Mouse (Mus musculus): Measurements from ENCODE around the gene Zmiz1.

Gene Zmiz1

DNA sequence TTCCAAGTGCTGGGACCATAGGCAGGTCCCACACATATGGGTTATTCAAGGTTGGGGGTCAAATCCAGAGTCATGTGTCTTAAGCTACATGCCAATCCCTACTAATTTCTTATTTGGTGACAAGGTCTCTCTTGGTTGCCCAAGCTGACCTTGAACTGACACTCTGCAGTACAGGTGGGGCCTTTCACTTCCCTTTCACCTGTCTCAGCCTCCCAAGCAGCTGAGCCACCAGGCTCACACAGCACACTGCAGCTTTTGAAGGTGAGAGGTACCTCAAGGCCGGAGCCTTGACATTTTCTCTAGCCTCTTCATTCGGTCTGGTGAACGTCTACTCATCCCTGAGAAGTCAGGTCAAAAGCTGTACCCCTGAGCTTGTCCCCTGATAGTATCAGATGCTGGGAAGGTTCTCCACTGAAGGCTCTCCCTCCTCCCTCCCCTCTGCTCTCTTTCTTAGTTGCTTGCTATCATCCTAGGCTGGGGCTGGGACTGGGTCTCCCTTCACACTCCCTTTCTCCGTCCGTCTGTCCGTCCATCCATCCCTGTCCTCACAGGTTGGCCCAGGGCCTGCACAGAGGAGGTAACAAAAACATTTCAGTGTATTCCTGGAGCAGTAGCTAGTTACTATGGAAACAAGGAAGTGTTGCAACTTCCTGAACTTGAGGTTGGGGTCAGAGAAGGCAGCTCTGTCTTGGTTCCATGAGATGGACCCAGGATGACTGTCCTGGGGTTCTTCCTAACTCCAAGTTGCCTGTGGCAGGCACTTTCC lies 13.3 kb downstream of the Zmiz1 start:
- no peak for DNase-seq (ENCODE audit: low spot score)

DNA sequence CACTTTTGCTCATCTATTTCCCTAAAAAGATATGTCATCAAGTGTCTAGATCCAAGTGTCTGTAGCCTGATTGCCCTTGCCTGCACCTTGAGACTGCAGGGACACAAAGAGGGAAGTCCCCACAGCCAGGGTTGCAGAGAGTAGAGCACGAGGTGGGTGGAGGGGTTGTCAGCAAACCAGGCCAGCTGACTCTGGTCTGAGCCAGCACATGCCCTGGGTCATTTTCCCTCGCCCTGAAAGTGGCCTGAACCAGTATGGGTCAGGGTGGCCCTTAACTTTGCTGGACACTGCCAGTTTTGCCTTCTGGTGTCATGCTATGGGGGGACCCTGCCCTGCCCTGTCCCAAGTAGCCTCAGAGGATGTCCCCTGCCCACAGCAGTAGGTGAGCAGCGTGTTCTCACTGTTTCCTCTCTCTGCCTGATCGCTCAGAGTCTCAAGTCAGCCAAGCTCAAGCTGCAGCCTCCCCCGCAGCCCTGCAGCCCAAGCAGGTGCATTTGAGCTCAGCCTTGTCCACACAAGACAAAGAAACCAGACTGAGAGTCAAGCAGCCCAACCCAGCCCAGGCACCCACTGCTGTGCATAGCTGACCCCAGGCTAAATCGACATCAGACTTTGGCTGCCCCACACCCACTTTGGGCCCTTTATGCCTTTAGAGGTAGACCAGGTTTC lies 14.1 kb downstream of the Zmiz1 start:
- DNase-seq (ENCODE audit: low spot score): no peak

DNA sequence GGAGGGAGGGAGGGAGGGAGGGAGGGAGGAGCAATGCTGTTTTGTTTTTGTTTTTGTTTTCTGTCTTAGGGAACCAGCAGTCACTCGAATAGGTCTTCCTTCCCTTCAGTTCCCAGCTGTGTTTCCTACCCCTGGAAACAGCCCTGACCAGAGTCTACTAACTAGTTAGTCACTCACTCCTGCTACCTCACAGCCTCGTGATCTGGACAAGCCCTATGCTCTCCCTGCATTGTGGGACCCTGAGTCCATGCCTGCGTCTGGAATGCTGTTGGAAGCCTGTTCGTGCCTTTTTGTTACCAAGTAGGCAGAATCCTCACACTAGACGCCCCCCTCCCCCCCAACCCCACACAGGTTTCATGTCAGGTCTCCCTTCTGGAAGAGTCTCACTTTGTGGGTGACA lies 15.0 kb downstream of the Zmiz1 start:
- DNase-seq (ENCODE audit: low spot score): no peak

DNA sequence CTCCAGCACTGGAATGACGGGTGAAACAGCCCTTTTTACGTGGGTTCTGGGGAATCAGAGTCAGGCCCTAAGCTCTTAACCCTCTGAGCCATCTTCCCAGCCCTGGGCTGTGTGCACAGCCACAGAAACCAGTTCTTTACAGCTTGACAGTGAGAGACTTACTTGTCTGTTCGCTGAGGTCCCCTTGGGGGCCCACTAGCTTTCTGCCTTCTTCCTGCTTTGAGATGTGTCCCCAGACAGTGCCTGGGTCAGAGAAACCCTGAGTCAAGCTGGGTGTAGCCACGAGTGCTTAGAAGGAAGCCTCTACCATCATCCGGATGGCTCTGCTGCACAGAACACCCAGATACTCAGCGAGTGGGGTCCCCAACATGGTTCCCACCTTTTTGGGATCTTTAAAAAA lies 15.7 kb downstream of the Zmiz1 start:
- DNase-seq (ENCODE audit: low spot score): no peak

DNA sequence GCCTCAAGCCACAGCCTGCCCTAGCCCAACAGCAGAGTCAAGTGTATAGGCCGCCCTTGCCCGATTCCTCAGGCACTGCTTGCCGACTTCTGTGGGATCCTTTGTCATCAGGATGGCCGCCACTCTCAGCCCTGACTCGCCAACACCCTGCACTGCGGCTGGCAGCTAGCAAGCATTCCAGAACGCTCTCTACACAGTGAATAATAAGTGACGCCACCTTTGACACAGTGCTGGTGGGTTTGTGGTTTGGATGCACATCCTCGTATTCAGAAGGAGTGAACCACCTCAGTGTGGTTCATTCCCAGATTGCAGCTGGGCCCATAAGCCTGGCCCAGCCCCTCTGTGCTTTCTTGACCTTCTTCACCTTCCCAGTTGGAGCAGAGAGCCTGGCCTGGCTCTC lies 17.1 kb downstream of the Zmiz1 start:
- DNase-seq (ENCODE audit: low spot score): no peak

DNA sequence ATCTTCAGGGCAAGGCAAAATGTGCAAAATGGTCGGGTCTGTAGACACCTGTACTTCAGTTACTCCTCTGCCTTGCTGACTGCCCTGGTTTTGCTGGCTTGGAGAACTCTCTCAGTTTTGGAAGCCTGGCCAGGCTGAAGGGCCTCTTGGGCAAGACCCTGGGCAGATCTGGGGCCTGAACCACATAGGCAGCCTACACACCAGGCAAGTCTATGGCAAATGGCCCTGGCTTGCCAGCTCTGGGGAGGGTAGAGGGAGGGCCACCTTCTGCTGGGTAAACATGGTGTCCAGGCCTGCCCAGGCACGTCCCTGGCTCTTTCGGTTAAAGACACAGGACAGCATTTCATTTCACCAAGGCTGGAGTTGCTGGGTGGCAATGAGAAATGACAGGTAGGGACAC lies 17.5 kb downstream of the Zmiz1 start:
- no peak for DNase-seq (ENCODE audit: low spot score)

DNA sequence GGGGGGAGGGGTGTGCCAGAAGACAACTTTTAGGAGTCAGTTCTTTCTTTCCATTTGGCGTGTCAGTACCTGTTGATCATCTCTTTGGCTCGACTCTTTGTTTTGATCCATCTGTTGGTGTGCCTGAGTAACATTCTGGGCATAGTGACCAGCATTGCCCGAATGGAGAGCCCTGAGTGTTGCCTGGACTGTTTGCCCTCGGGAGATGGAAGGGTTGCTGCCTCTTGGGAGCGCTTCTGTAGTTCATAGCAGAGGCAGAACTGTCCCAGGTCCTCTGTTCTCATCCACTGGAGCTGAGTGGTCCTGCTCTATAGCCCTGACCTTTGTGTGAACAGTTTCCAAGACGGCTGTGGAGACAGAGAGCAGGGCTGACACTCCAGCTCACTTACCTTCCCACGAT lies 18.3 kb downstream of the Zmiz1 start:
- no peak for DNase-seq (ENCODE audit: low spot score)

DNA sequence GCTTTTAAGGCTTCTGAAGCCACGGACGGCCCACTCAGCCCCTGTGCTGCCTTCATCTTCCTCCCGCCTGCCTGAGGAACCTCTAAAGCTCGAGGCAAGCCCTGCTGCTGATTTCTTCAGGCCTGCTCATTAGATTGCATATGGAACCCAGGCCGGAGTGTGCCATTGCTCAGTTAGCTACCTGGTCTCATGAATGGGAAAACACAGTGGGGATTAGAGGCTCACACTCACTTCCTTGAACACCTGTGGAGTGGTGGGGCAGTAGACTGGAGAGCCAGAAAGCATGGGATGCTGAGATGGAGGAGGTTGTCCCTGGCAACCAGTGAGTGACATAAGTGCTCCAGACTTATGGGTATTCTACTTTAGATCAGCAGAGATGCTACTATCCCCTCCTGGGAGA lies 19.3 kb downstream of the Zmiz1 start:
- DNase-seq (ENCODE audit: low spot score): no peak

DNA sequence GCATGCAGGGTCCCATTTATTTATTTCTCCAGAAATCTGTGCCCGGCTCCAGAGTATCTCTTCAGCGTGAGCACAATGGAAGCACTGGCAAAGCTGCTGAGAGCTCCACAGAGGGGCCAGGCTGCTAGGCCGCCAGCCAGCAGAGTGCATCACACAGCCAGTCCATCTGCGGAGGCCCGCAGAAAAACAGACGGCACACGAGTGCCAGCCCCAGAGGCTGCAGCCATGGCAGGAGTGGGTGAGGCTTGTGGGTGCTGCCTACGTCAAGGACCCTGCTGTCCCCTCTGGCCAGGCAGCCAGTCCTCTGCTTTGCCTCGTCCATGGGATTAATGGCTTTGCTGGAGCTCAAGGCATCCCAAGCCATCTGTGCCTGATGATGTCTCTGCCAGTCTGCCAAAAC lies 19.8 kb downstream of the Zmiz1 start:
- no peak for DNase-seq (ENCODE audit: low spot score)

DNA sequence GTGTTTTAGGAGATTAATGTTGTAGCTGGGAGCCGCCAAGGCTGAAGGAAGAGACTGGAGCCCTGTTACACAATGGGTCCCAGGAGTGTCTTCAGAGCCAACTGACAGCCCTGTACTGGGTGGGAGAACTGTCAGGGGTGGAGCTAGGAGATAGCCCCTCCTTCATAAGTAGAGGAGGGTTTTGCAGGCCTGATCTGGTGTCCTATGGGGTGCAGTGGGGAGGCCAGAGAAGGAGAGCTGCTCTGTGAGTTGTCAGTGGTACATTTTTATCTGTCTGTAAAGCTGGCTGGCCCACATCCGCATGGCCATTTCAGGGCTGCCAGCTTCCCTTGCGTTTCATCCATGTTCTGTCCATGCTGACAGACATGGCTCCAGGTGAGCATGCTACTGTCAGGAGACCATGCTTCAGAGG lies 20.9 kb downstream of the Zmiz1 start:
- no peak for DNase-seq (ENCODE audit: low spot score)

DNA sequence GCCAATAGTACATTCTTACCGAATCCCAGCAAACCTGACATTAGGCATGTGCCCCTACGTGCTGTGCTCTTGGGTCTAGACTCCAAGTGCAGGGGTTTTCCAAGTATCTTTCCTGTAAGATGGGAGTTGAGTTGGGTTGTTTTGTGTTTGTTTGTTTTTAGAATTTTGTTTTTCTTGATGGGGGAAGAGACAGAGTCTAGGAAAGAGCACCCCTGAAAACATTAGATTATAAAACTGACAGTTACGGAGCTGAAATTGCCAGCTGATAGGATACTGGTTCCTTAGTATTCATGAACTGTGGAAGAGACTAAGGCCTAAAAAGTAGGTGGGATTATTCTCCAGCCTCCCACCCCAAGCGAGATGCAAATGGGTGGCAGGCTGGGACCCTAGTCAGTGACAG lies 21.5 kb downstream of the Zmiz1 start:
- no peak for DNase-seq (ENCODE audit: low spot score)

DNA sequence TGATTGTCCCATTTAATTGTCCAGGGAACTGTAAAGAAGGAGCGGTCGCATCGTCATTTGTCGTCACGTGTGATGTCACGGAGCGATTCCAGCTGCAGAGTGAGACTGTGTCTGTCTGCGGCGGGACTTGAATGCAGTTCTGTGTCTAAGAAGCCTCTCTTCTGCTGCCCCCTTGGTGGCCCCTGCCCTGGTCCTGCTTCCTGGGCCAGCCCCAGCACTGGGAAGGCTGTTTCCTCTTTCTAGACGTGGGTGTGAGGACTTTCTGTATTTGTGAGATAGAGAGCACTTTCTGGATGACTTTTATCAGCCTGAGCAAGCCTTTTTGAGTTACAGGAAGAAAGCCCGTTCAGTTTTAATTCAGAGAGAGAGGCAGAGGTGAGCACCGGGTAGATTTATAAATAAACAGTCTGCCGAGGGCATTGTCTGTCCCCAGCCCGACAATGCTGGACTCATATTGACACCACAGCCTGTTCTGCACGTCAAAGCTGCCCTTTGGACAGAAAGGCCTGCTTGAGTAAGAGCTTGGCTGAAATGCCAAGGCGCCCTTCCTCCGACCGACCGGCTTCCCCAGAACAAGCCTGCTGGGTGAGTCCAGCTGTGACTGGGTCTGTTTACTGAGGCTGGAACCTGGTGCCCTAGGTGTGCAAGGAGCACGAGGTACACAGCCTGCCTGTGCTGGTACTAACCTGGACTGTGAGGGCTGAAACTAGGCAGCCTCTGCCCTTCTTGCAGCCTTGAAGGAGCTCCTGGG lies 22.1 kb downstream of the Zmiz1 start:
- DNase-seq (ENCODE audit: low spot score): no peak

DNA sequence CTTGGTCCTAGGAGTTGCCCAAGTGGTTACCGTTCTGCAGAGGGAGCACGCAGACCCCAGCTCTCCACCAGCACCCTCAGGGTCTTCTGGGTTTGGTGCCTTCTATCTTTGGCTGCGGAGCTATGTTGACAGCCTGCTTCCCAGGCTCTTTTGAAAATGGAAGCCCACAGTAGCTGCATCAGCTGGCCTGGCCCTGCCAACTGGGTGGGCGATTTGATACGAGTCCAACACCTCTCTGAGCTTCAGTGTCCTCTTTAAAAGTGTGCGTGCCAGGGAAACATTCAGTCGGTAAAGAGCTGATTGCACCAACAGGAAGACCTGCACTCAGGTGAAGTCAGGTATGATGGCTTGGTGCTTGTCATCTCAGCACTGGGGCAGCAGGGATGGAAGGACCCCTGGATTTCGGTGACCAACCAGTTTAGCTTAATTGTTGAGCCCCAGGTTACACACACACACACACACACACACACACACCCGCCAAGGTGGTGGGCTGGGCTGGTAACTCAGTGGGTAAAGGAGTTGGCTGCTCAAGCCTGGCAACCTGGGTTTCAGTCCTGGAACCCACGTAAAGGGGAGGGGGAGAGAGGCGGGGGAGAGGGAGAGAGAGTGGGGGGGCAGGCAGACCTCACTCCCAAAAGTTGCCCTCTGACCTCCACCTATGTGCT lies 22.8 kb downstream of the Zmiz1 start:
- no peak for DNase-seq (ENCODE audit: low spot score)

DNA sequence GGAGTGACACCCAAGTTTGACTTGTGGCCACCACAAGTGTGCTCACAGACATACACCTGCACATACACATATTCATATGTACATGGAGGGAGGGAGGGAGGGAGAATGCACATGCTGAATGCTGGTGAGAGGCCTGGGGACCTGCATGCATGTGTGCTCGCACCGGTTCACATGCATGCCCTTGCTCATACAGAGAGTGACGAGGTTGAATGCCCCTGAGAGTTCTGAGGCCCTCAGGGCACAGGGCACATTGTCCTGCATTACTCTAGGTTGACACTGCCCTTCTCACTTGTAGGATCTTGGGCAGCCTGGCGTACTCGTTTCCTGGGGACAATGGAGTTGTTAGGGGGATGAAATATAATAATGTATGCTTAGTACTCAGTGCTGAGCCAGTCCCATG lies 23.4 kb downstream of the Zmiz1 start:
- no peak for DNase-seq (ENCODE audit: low spot score)

DNA sequence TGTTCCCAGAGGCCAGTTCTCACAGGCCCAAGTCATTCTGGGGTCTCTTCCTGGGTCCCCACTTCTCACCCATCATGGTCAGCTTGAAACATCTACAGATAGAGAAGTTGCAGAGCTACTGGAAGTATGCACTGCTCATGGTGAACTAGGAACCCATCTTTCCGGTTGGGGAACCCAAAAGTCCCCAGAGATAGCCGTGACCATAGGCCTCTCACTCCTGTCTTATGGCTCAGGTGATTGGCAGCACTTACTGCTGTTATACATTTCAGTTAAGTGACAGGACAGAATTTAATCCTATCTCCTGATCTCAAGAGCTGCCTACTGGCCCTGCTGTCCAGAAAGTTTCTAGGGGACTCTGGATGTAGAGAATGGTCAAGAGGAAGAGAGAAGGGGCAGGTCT lies 24.3 kb downstream of the Zmiz1 start:
- DNase-seq (ENCODE audit: low spot score): no peak

DNA sequence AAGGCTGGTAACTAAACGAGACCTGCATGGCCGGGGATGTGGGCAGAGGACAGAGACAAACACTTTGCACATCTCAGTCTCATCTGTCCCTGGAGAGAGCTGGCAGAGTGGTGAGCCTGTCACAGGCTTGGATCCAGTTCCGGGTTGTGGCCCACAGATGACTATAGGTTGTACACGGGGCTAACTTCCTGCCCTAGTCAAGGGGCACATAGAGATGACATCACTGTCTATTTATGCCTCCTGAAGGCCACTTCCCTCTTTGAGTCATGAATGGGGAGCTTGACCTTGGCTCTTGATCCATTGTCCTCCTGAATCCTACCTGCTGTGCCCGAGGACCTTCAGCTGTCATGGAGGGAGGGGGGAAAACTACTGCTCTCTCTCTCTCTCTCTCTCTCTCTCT lies 25.1 kb downstream of the Zmiz1 start:
- DNase-seq (ENCODE audit: low spot score): no peak

DNA sequence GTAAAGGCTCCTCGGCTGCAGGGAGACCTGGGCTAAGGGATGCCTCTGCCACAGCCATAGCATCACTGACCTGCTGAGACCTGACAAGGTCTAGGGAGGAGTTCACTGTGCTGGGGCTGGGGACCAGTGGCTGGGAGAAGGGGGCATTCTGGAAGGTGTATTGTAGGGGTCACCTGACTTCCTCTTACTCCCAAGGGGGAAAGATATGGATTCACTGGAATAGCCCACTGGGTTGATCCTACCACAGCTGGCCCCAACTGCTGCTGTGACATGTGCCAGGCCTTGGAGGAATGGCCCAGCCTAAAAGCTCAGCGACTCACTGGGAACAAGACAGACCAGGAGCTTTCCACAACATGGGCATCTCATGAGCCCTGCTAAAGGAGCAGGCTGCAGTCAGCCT lies 27.2 kb downstream of the Zmiz1 start:
- DNase-seq (ENCODE audit: low spot score): no peak

DNA sequence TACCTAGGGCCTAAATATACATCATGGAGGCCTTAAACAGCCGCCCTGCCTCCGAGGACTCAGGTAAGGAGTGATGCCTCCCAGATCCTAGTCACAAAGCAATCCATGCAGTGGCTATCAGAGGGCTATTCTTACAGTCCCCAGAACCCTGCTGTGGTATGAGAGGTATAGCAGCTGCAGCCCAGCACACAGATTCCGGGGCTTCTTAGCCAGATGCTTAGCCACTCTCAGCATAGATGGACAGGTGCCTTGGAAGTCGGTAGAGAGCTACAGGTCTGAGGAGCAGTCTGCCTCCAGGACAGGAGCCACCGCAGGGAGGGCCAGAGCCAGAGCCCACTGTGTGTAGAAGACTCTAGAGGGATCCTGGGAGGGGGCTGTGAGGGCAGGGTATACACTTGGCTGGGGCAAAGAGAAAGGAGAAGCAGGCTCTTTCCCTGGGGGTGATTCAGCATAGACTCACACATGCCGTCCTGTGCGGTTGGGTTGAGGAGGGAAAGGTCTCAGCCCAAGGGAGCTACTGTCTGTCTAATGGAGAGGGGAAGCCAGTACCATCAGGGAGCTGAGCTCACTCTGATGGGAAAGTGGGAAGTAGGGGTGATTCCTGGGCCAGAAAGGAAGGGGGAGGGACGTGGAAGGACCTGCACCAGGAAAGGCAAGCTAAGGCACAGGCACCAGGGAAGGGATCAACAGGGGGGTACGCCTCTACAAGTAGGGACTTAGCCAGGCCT lies 27.9 kb downstream of the Zmiz1 start:
- no peak for DNase-seq (ENCODE audit: low spot score)

DNA sequence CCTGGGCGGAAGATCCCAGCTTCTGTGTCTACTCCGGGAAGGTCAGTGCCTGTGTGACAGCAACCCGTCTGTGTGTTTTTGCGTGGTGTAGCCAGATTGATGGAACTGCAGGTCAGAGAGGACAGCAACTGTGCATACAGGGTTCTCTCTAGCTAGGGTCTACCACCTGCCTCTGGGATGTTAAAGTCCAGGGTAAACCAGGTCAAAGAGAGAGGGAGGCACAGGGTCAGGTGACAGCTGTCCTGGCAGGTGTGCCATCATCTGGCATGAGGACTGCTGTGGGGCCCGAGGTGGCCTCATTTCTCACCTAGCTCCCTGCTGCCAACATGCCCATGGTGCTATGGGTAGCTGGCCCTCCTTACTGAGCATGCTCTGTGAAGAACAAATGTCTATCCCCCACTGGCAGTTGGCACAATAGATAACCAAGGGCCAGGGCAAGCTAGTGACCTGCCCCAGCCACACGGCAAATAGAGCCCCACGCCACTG lies 28.5 kb downstream of the Zmiz1 start:
- DNase-seq (ENCODE audit: low spot score): no peak

DNA sequence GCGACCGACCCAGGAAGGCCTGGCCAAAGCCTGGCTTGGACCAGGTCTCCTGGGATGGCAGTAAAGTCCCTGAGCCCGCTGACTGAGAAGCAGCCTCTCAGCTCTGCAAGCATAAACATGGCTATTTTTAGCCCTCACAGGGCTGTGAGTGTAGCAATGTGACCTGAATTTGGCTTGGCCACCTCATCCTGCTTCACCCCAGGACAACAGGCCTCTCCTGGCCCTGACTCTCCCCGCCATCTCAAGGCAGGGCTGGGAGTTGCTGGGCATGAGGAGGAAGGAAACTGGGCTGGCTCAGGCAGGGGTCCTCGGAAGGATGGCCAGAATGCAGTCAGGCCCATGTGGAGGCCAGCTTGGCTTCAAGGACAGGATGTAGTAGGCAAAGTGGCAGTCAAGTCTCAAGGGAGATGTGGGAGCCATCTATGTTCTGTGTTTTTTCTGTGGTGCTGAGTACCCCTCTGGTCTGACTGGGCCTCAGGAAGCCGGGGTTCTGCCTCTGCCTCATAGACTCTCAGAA lies 29.2 kb downstream of the Zmiz1 start:
- no peak for DNase-seq (ENCODE audit: low spot score)

DNA sequence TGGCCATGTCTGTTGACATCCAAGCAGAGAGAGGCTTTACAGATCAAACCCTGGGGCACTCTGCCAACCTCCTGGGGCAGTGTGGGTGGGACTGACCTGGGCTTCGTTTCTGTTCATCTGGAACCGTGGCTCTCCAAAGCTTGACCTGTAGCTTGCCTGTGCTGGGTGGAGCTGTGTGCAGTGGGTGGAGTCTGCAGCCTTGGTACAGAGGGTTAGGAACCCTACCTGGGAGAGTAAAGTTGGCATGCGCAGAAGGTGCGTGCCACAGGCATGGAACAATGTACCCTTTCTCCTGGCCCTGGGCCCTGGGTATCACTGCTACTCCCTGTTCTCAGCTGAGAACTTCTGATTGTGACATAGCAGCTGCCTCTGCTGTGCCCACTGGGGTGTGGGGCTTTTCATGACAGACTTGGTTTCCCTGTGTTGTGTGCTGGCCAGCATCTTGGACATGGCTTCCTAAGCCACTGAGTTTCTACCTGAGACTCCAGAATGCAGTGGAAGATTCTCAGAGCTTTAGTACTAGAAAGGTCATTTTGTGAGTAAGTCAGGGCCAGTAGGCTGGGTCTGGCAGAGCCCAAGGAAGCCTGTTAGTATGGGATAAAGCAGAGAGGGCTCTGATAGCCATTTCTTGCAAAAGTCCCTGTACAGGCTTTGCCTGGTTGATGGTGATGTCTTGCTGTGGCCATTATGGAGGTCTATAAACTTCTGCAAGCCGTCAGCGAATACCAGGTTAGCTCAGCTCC lies 30.5 kb downstream of the Zmiz1 start:
- DNase-seq (ENCODE audit: low spot score): no peak

Measured in urinary bladder, postnatal 10 days (tissue).